In the genomic region with DNA sequence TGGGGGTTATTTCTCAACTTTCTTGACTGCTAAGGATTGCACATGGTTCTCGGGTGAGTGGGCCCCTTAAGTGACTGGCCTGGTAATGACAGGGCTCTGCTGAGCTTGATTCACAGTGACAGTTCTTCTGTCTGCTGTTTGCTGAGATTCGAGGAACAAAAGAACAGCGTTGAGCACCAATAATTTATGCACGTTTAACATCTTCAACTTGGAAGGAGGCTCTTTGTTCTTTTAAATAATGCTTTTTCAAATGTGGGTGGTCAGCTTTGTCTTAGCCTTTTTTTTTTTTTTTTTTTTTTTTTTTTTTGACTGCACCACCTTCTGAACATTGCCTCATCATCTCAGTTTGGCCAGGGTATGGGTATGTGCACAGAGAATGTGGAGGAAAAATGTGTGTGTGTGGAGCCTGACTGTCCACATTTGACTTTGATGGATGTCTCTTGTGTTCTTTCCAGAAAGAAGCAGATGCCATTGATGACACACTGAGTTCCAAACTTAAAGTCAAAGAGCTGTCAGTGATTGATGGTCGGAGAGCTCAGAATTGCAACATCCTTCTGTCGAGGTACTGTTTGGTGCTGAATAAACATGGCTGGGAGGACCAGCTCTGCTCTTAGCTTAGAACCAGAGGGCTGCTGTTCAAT, we compare ENCODE assay signal across 12 mouse cellular contexts.
DNase-seq lines count a peak whose midpoint lies in the region; ATAC-seq and TF ChIP-seq lines count a peak whose summit lies in the region.
"Had no signal": no experiment of that assay in that cellular context is flagged by ENCODE, and none has a peak within 500 bp of the region (broad histone marks: within the 10 kb centered on the region; RNA-seq: fewer than 3 reads in every experiment).

No protein-coding gene starts in this region.

- DNase-seq in layer of hippocampus, adult 2 months (ENCODE audit: low spot score in 2 of 2), result no peak
- DNase-seq in layer of hippocampus, postnatal 10 days (ENCODE audit: low spot score in 2 of 2), result no peak
- peak; percentile 73 for DNase-seq in Muller cell, postnatal 12 days (ENCODE audit: inconsistent ontology term)
- peak; percentile 29 for DNase-seq in embryo, embryonic 11 days
- DNase-seq in frontal cortex, postnatal 10 days (ENCODE audit: low spot score in 2 of 2), result no peak
- no peak for DNase-seq in kidney, adult 18-20 months
- no peak for DNase-seq in spleen, adult 18-20 months
- DNase-seq: cerebellum, postnatal 10 days; kidney, adult 2 months had no signal

- ATAC-seq in hindbrain, embryonic 16.5 days, result peak; percentile 73; the same call in 1 of the 2 replicates

- no peak for TF ChIP-seq CTCF in layer of hippocampus, adult 2 months (conservative IDR thresholded peaks at IDR 0.05)

- H3K4me3 ChIP-seq in layer of hippocampus, adult 2 months, result no peak overlapping the region
- H3K4me3 ChIP-seq in hindbrain, embryonic 16.5 days (ENCODE audit: low read length), result no peak overlapping the region
- H3K4me3 ChIP-seq: limb, embryonic 13.5 days had no signal

- no peak overlapping the region for H3K9ac ChIP-seq in hindbrain, embryonic 16.5 days (ENCODE audit: low read depth, low read length)
- H3K9ac ChIP-seq: limb, embryonic 13.5 days had no signal

- no peaks in the 10 kb centered on the region for H3K9me3 ChIP-seq in hindbrain, embryonic 16.5 days (ENCODE audit: control insufficient read depth, low read length)
- H3K9me3 ChIP-seq: limb, embryonic 13.5 days had no signal

- H3K4me1 ChIP-seq in hindbrain, embryonic 16.5 days (ENCODE audit: control insufficient read depth, insufficient read depth, low read depth, low read length), result peaks cover 3% of the 10 kb centered on the region; the same call in 1 of the 2 replicates

- H3K27ac ChIP-seq in layer of hippocampus, adult 2 months, result peak overlapping the region; percentile 54
- H3K27ac ChIP-seq in hindbrain, embryonic 16.5 days (ENCODE audit: low read depth, low read length), result no peak overlapping the region
- H3K27ac ChIP-seq: limb, embryonic 13.5 days; macrophage had no signal

- H3K36me3 ChIP-seq in hindbrain, embryonic 16.5 days (ENCODE audit: control insufficient read depth, insufficient read depth, low read length), result peaks cover 14% of the 10 kb centered on the region

- H3K4me2 ChIP-seq in hindbrain, embryonic 16.5 days (ENCODE audit: low read length), result no peak overlapping the region
- H3K4me2 ChIP-seq: limb, embryonic 13.5 days had no signal

- no peaks in the 10 kb centered on the region for H3K27me3 ChIP-seq in hindbrain, embryonic 16.5 days (replicated peaks; ENCODE audit: control insufficient read depth, insufficient read depth, low read length)
- H3K27me3 ChIP-seq: limb, embryonic 13.5 days had no signal

- WGBS in hindbrain, embryonic 16.5 days, result 15% methylated on average over 6 of the region's 6 CpGs

Comparison
In these comparisons a context has a peak if more than half of its experiments do, and no peak if none do; other contexts are left out.
1. DNase-seq: peak in Muller cell, postnatal 12 days (single experiment) and embryo, embryonic 11 days (single experiment); none in layer of hippocampus, adult 2 months (0 of 2), layer of hippocampus, postnatal 10 days (0 of 2), frontal cortex, postnatal 10 days (0 of 2), kidney, adult 18-20 months (single experiment) and spleen, adult 18-20 months (0 of 2).